19 mouse cellular contexts compared by ENCODE assay signal in the genomic region with DNA sequence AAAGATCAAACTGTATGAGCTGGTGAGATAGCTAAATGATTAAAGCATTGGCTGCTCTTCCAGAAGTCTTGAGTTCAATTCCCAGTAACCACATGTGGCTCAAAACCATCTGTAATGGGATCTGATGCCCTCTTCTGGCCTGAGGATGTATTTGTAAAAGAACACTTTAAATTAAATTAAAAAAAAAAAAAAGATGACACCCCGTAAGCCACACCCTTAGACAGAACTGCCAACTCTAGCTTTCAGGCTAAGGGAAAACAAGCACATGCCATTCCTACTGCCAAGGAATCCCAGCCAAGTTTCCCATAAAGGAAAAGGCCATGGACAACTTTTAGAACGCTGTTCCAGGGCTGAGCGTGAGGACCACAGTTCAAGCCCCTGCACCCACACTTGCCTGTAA. TPM values are rescaled to one million over a fixed set of nuclear protein-coding genes. Genes with fewer than 3 reads are reported as not detected.
A peak's percentile ranks its signal among the peaks of the same experiment; 100 is the strongest.
DNase-seq lines count a peak whose midpoint lies in the region; ATAC-seq and TF ChIP-seq lines count a peak whose summit lies in the region.
"Had no signal": no experiment of that assay in that cellular context is flagged by ENCODE, and none has a peak within 500 bp of the region (broad histone marks: within the 10 kb centered on the region; RNA-seq: fewer than 3 reads in every experiment).

No protein-coding gene starts in this region.

- H3K4me3 ChIP-seq in forebrain, embryonic 14.5 days (ENCODE audit: low read depth, low read length): no peak overlapping the region
- H3K4me3 ChIP-seq in forebrain, postnatal 0 days (ENCODE audit: low read depth, low read length): no peak overlapping the region
- H3K4me3 ChIP-seq in midbrain, postnatal 0 days (ENCODE audit: low read depth, low read length): no peak overlapping the region
- no peak overlapping the region for H3K4me3 ChIP-seq in midbrain, embryonic 10.5 days
- H3K4me3 ChIP-seq: forebrain, embryonic 15.5 days; gastrocnemius, adult 2 months; hindbrain, embryonic 15.5 days; neural tube, embryonic 15.5 days had no signal

- H3K4me2 ChIP-seq in forebrain, embryonic 14.5 days (ENCODE audit: low read length): no peak overlapping the region
- no peak overlapping the region for H3K4me2 ChIP-seq in forebrain, postnatal 0 days (ENCODE audit: low read depth)
- H3K4me2 ChIP-seq in midbrain, postnatal 0 days (ENCODE audit: low read depth, low read length, poor library complexity, severe bottlenecking): no peak overlapping the region
- H3K4me2 ChIP-seq: forebrain, embryonic 15.5 days; hindbrain, embryonic 15.5 days; midbrain, embryonic 11.5 days; neural tube, embryonic 15.5 days had no signal

- H3K9ac ChIP-seq in forebrain, embryonic 14.5 days (ENCODE audit: low read length): no peak overlapping the region
- no peak overlapping the region for H3K9ac ChIP-seq in forebrain, postnatal 0 days
- no peak overlapping the region for H3K9ac ChIP-seq in midbrain, postnatal 0 days (replicated peaks; ENCODE audit: low read length, poor library complexity, severe bottlenecking)
- H3K9ac ChIP-seq: forebrain, embryonic 15.5 days; hindbrain, embryonic 15.5 days; neural tube, embryonic 15.5 days had no signal

- no peaks in the 10 kb centered on the region for H3K9me3 ChIP-seq in forebrain, embryonic 14.5 days (replicated peaks; ENCODE audit: control insufficient read depth, low read length)
- no peaks in the 10 kb centered on the region for H3K9me3 ChIP-seq in forebrain, postnatal 0 days (ENCODE audit: low read length)
- H3K9me3 ChIP-seq in midbrain, postnatal 0 days (ENCODE audit: low read length): no peaks in the 10 kb centered on the region
- H3K9me3 ChIP-seq in midbrain, embryonic 10.5 days (replicated peaks): no peaks in the 10 kb centered on the region
- H3K9me3 ChIP-seq: forebrain, embryonic 15.5 days; hindbrain, embryonic 15.5 days; neural tube, embryonic 15.5 days had no signal

- H3K4me1 ChIP-seq in forebrain, embryonic 14.5 days (ENCODE audit: control insufficient read depth, insufficient read depth, low read length): no peaks in the 10 kb centered on the region
- H3K4me1 ChIP-seq in forebrain, postnatal 0 days (ENCODE audit: insufficient read depth): no peaks in the 10 kb centered on the region
- no peaks in the 10 kb centered on the region for H3K4me1 ChIP-seq in midbrain, postnatal 0 days (ENCODE audit: insufficient read depth, low read length)
- no peaks in the 10 kb centered on the region for H3K4me1 ChIP-seq in midbrain, embryonic 10.5 days
- H3K4me1 ChIP-seq: forebrain, embryonic 15.5 days; hindbrain, embryonic 15.5 days; neural tube, embryonic 15.5 days had no signal

- WGBS in forebrain, embryonic 14.5 days: 82% methylated on average over 3 of the region's 3 CpGs
- 66% methylated on average over 3 of the region's 3 CpGs for WGBS in forebrain, postnatal 0 days
- 86% methylated on average over 3 of the region's 3 CpGs for WGBS in midbrain, postnatal 0 days
- WGBS in midbrain, embryonic 10.5 days: 96% methylated on average over 3 of the region's 3 CpGs

- DNase-seq in forebrain, embryonic 14.5 days (ENCODE audit: low spot score): peak; percentile 13
- no peak for DNase-seq in forebrain, postnatal 0 days
- no peak for DNase-seq in midbrain, postnatal 0 days (ENCODE audit: low spot score)
- DNase-seq in midbrain, embryonic 10.5 days (ENCODE audit: low spot score): no peak
- peak; percentile 9 for DNase-seq in induced T-regulatory cell, adult 2 months (ENCODE audit: low read depth)
- DNase-seq in cerebellum, adult 18-20 months: no peak
- no peak for DNase-seq in thymus, postnatal 0 days (ENCODE audit: low spot score)
- no peak for DNase-seq in right cerebral cortex, postnatal 10 days (ENCODE audit: low spot score in 2 of 2)
- DNase-seq: adrenal gland, adult 2 months; cerebellum, adult 11-12 months; gastrocnemius, adult 2 months; kidney, adult 9 months; retina, postnatal 1 day; spleen, adult 18-20 months; thymus, postnatal 4 days had no signal

- peaks cover 92% of the 10 kb centered on the region for H3K36me3 ChIP-seq in forebrain, embryonic 14.5 days (ENCODE audit: control insufficient read depth, insufficient read depth, low read length)
- H3K36me3 ChIP-seq in forebrain, postnatal 0 days (ENCODE audit: insufficient read depth): peaks cover 89% of the 10 kb centered on the region
- H3K36me3 ChIP-seq in midbrain, postnatal 0 days (ENCODE audit: insufficient read depth, low read length): peaks cover 59% of the 10 kb centered on the region
- peaks cover 99% of the 10 kb centered on the region for H3K36me3 ChIP-seq in midbrain, embryonic 10.5 days

- no peaks in the 10 kb centered on the region for H3K27me3 ChIP-seq in forebrain, embryonic 14.5 days (replicated peaks; ENCODE audit: control insufficient read depth, insufficient read depth, low read length)
- H3K27me3 ChIP-seq in forebrain, postnatal 0 days (ENCODE audit: insufficient read depth, low read length): no peaks in the 10 kb centered on the region
- no peaks in the 10 kb centered on the region for H3K27me3 ChIP-seq in midbrain, postnatal 0 days (ENCODE audit: insufficient read depth, low read length)
- no peaks in the 10 kb centered on the region for H3K27me3 ChIP-seq in midbrain, embryonic 10.5 days (ENCODE audit: low read depth, poor library complexity, severe bottlenecking)
- H3K27me3 ChIP-seq: forebrain, embryonic 15.5 days; hindbrain, embryonic 15.5 days; neural tube, embryonic 15.5 days had no signal

- TF ChIP-seq CTCF in forebrain, postnatal 0 days (IDR thresholded peaks at IDR 0.05; ENCODE audit: low read depth): no peak
- TF ChIP-seq CTCF in midbrain, postnatal 0 days (IDR thresholded peaks at IDR 0.05): peak; percentile 15; the same call in 1 of the 2 replicates

- ATAC-seq in forebrain, embryonic 14.5 days: no peak
- no peak for ATAC-seq in forebrain, postnatal 0 days
- ATAC-seq in midbrain, postnatal 0 days (ENCODE audit: low FRiP score): no peak
- ATAC-seq: forebrain, embryonic 15.5 days had no signal

- no peak overlapping the region for H3K27ac ChIP-seq in forebrain, embryonic 14.5 days (ENCODE audit: low read depth, low read length)
- no peak overlapping the region for H3K27ac ChIP-seq in forebrain, postnatal 0 days (ENCODE audit: low read depth, low read length)
- H3K27ac ChIP-seq in midbrain, postnatal 0 days (ENCODE audit: low read depth, low read length): no peak overlapping the region
- H3K27ac ChIP-seq in midbrain, embryonic 10.5 days (replicated peaks): no peak overlapping the region
- H3K27ac ChIP-seq: forebrain, embryonic 15.5 days; gastrocnemius, adult 2 months; hindbrain, embryonic 15.5 days; neural tube, embryonic 15.5 days had no signal

RNA-seq across cellular contexts. Expression of a gene that starts 22.4 kb away (rescaled TPM):
- polyA plus RNA-seq in forebrain, embryonic 14.5 days (2014; fragmentation: Nextera tagmentation; extraction: Ambion mirVana): 64.5 and 71.3 TPM in 2 replicates
- total RNA-seq in forebrain, postnatal 0 days (2014; rRNA removed): 123 and 160 TPM in 2 replicates
- 77.5 and 78.6 TPM in 2 replicates for polyA plus RNA-seq in forebrain, postnatal 0 days (2015; fragmentation: Nextera tagmentation; extraction: Ambion mirVana)
- 148 and 227 TPM in 2 replicates for total RNA-seq in midbrain, postnatal 0 days (2014; rRNA removed)
- 79.6 and 85.0 TPM in 2 replicates for polyA plus RNA-seq in midbrain, postnatal 0 days (2015; fragmentation: Nextera tagmentation; extraction: Ambion mirVana)
- polyA plus RNA-seq in midbrain, embryonic 10.5 days (2016; fragmentation: Nextera tagmentation; extraction: Ambion mirVana): 101 and 109 TPM in 2 replicates
- 75.0 and 79.4 TPM in 2 replicates for polyA plus RNA-seq in thymus, postnatal 0 days (2015; fragmentation: Nextera tagmentation; extraction: Ambion mirVana)

Comparison
In these comparisons a context has a peak if more than half of its experiments do, and no peak if none do; other contexts are left out.
1. DNase-seq: peak in forebrain, embryonic 14.5 days (single experiment) and induced T-regulatory cell, adult 2 months (single experiment); none in forebrain, postnatal 0 days (single experiment), midbrain, postnatal 0 days (single experiment), midbrain, embryonic 10.5 days (single experiment), cerebellum, adult 18-20 months (0 of 2), thymus, postnatal 0 days (single experiment) and right cerebral cortex, postnatal 10 days (0 of 2).